Mouse (Mus musculus): ENCODE results near the gene Krt71.

DNA sequence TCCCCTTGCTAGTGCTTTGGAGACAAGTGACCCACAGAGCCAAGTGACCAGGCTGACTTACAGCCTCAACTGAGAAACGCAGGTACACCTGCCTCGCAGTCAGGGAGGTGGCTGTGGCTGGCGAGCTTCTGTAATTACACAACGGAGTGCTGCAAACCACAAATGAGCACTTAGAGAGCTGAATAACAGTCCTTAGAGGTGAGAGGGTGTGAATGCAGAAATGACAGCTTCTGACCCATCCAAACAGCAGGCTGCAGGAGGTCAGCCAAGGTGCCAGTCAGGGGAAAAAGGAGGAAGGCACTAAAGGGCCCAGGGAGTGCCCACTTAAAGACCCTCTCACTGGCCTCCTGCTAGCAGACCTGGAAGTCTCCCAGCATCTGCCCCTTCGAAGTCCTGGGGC is 18.2 kb downstream of the Krt71 start:
- TF ChIP-seq EP300 (IDR thresholded peaks at IDR 0.05; ENCODE audit: low read depth) (no peak), CTCF (IDR thresholded peaks at IDR 0.05; ENCODE audit: low read depth) (no peak)

Measured in liver, embryonic 14.5 days (tissue).